Mouse (Mus musculus) bone marrow, adult 2 months (tissue): ENCODE data around the gene Mob1a. TPM values are rescaled to one million over a fixed set of nuclear protein-coding genes. Genes with fewer than 3 reads are reported as not detected.
"Not testable (repeated sequence)": the region's sequence is repeated elsewhere in the genome, so short reads cannot be mapped to it uniquely, and the experiment has no call there.

Experiments used
- H3K27ac ChIP-seq: fragments of 200-500 bp; 2 replicates; pipeline ENCODE4 v1.5.1; 2012; ENCODE audit warnings: low read depth, mild to moderate bottlenecking, control low read depth, inconsistent platforms, low read length; ENCODE audit not compliant: control insufficient read depth, poor library complexity, insufficient read depth
- H3K4me1 ChIP-seq: fragments of 200-500 bp; 2 replicates; pipeline ENCODE4 v1.6.1; 2011; ENCODE audit warnings: low read length; ENCODE audit not compliant: control insufficient read depth, insufficient read depth
- H3K4me3 ChIP-seq: fragments of 200-500 bp; replicated peaks from 2 replicates; pipeline ENCODE3; 2011; ENCODE audit warnings: mild to moderate bottlenecking, low read depth, low read length, control low read depth; ENCODE audit not compliant: control insufficient read depth
- CTCF ChIP-seq: fragments of 200-500 bp; IDR thresholded peaks from 2 replicates; pipeline ENCODE4 v1.5.1; 2011; ENCODE audit warnings: low read length, control low read depth; ENCODE audit not compliant: control insufficient read depth, insufficient read depth
- POLR2A ChIP-seq: fragments of 200-500 bp; IDR thresholded peaks from 2 replicates; pipeline ENCODE4 v1.6.1; 2011; ENCODE audit warnings: low read depth, mild to moderate bottlenecking, control low read depth, low read length, borderline replicate concordance; ENCODE audit not compliant: control insufficient read depth
- WGBS: fragments of 180-500 bp; shearing (Covaris S2); methylation state at CpG from one replicate; pipeline ENCODE4 v1.1.7; 2018; 5-methylcytosine and 5-hydroxymethylcytosine counted together
- polyA plus RNA-seq: library from polyadenylated mRNA; stranded (reverse); fragments of >200 nt; gene quantifications from 2 replicates; pipeline ENCODE4 v1.2.4, GENCODE M21; 2011; ENCODE audit warnings: low replicate concordance; ENCODE audit not compliant: missing spikeins, insufficient read depth, insufficient read length

Gene Mob1a
- polyA plus RNA-seq, 1 experiment, result 31.2 TPM

DNA sequence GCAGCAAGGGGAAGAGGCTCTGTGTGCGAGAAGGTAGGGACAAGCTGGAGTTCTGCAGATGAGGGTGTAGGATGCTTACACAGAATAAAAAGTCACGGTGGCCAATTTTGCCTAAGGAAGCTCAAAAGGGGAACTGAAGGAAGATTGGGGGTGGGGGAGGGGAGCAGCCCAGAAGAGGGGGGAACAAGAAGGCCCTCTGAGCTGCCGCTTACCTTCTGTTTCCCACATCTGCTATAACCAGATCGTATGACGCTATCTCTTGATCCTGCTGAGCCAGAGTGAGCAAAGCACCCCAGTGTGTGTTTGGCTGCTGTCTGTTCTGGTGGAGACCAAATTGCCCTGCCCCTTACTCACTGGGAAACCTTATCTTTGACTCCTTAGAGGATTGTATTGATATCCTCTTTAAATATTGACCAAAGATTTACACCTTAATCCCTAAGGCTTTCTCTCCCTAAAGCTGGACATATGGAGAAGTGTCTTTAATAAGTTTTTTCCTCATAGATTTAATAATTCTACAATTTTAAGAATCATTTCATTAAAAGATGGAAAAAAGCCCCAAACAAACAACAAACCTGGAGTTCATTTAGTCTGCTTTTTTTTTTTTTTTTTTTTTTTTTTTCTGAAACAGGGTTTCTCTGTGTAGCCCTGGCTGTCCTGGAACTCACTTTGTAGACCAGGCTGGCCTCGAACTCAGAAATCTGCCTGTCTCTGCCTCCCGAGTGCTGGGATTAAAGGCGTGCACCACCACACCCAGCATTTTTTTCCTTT is 2.0 kb upstream of the Mob1a start:
- TF ChIP-seq POLR2A, result no peak
- TF ChIP-seq CTCF, result no peak
- H3K4me3 ChIP-seq, result peak overlapping the region; percentile 60
- 35% methylated on average over 8 of the region's 8 CpGs for WGBS

DNA sequence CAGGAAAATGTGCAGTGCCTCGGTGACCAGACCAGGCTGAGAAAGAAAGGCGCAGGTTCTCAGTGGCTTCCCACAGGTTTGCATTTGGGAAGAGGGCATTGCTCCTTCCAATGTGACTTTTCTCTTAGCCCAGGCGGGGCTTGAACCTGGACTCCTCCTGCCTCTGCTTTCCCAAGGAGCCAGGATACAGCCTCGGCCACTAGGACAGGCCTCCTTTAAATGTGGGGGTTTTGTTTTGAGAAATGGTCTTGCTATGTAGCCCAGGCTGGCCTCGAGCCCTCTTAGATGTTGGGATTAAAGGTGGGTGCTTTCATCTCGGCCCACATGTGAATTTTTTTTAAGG is 549 bp downstream of the Mob1a start:
- TF ChIP-seq POLR2A (no peak), CTCF (no peak)
- Histone ChIP-seq H3K27ac (peak overlapping the region; percentile 99), H3K4me1 (peaks cover 3% of the 10 kb centered on the region; the same call in 1 of the 2 replicates), H3K4me3 (peak overlapping the region; percentile 85)
- WGBS, result under 1% methylated on average over 6 of the region's 6 CpGs

More for the DNA sequence above, 2.0 kb upstream of the Mob1a start:
- Histone ChIP-seq H3K4me1 (peaks cover 3% of the 10 kb centered on the region; the same call in 1 of the 2 replicates), H3K27ac (peak overlapping the region; percentile 70)

DNA sequence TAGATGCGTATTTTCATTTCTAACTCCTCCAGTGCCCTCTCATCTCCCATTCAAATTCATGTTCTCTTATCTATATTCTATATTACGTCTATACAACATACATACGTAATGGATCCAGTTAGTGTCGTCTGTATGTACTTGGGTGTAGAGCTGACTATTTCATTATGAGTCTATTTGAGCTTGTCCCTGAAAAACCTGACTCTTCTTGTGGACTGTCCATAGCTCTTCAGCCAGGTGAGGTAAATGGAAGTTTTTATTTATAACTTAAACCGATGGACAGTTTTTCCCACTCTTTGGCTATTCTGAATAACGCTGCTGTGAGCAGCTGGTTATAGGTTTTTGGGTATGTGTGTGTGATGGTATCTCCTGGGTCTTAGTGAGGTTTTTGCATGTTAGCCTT is 945 bp downstream of the Mob1a start:
- TF ChIP-seq CTCF (no peak), POLR2A (no peak)
- H3K4me1 ChIP-seq, result peaks cover 3% of the 10 kb centered on the region; the same call in 1 of the 2 replicates
- 29% methylated on average over 6 of the region's 6 CpGs for WGBS
- peak overlapping the region; percentile 85 for H3K4me3 ChIP-seq
- no peak overlapping the region for H3K27ac ChIP-seq

DNA sequence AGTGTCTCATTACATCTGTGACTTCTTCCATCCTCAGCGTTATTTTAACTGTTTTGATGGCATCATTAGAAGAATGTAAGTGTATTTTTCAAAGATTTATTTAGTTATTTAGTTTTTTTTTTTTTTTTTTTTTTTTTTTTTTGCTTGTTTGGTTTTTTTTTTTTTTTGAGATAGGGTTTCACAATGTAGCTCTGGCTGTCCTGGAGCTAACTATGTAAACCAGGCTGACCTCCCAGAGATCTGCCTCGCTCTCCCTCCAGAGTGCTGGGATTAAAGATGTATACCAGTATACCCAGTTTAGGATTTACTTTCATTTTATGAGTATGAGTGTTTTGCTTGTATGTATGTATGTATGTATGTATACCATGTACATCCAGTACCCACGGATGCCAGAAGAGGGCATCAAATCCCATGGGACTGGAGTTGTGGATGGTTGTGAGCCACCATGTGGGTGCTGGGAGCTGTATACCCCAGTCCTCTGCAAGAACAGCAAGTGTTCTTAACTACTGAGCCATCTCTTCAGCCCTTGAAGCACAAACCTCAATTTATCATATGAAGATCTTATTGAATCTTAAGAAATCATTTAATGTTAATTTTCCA is 1.9 kb downstream of the Mob1a start:
- Histone ChIP-seq H3K27ac (no peak overlapping the region), H3K4me3 (no peak overlapping the region), H3K4me1 (peaks cover 3% of the 10 kb centered on the region; the same call in 1 of the 2 replicates)
- TF ChIP-seq POLR2A (no peak), CTCF (no peak)
- WGBS, result 85% methylated on average over 3 of the region's 3 CpGs

DNA sequence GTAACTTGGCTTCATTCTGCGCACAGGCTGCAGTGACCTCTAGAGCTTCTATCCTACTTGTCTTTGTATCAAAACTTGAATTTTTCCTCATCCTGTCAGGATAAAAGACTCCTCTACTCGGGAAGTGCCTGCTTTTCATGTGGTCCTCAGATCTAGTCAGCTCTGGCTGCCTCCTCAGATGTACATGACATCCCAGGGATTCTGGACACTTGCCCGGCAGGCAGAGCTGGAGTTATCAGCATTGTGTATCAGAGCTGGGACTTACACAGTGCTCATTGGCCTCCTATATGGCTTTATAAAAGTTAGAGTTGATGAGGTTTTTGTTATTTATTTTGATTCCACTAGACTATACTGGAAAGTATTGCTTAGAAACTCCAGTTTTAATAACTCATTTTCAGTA is 15.6 kb downstream of the Mob1a start:
- WGBS, result 81% methylated on average over 3 of the region's 3 CpGs
- Histone ChIP-seq H3K4me1 (no peaks in the 10 kb centered on the region), H3K27ac (no peak overlapping the region), H3K4me3 (no peak overlapping the region)
- TF ChIP-seq POLR2A, result no peak
- no peak for TF ChIP-seq CTCF

DNA sequence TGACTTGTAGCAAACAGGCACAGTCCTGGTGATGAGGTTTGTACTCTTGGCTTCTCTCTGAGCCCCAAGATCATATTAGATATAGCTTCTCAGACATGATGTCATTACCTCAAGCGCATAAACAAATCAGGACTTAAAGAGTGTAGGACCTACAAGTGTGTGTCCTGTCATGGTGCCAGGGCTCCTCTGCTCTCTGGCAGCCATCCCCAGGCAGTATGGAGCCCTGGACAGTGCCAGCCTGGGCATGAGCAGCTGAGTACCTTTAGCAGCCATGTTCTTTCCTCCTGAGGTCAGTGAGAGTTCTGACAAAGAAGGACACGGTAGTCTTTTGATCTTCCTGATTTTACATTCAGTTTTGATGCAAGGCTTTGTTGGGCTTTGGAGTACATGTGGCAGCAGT is 17.1 kb downstream of the Mob1a start:
- no peak overlapping the region for H3K27ac ChIP-seq
- no peak for TF ChIP-seq CTCF
- no peak for TF ChIP-seq POLR2A
- no peaks in the 10 kb centered on the region for H3K4me1 ChIP-seq
- 92% methylated on average over 2 of the region's 2 CpGs for WGBS
- no peak overlapping the region for H3K4me3 ChIP-seq

DNA sequence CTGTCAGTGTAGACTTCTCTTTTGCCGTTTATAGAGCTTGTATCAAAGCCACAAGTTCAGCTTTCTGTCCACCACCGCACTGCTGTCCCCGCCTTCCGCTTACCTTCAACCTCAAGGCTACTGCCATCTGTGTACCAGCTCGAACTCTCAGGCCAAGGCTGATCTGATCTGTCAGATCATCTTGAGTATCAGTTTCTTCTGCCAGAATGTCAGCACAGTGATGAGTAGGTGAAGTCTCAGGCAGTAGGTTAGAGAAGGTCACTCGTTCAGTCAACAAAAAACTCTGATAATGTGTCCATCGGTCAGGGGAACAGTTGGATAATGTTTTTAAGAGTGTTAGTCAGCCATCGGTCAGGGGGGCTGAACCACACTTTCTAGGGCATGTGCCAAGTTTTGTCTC is 19.5 kb downstream of the Mob1a start:
- WGBS, result 80% methylated on average over 8 of the region's 8 CpGs
- not testable (repeated sequence) for H3K4me1 ChIP-seq, H3K4me3 ChIP-seq, H3K27ac ChIP-seq

DNA sequence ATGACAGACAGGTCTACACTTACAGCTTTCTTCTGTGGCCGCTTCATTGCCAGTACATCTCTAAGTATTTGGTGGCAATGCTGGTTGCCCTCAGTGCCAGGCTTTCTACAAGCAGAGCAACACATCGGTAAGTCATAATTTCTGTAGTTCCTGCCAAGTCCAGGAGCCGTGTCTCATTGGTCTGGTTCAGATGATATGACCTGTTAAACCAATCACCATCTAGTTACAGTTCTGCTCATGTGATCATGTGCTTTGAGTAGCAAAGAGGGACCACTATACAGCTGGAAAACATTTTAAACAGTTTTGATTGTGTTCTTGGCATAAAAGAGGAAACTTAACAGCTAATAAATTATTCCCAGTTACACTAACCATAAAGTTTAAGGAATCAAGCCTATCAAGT is 22.1 kb downstream of the Mob1a start:
- no peak overlapping the region for H3K27ac ChIP-seq
- TF ChIP-seq POLR2A (no peak), CTCF (no peak)
- 67% methylated on average over 3 of the region's 3 CpGs for WGBS
- H3K4me1 ChIP-seq, result no peaks in the 10 kb centered on the region; the same call in 1 of the 2 replicates
- no peak overlapping the region for H3K4me3 ChIP-seq
